Mouse (Mus musculus) brown adipose tissue, adult 24 weeks (tissue): ENCODE data around the gene Gpr176. TPM values are rescaled to one million over a fixed set of nuclear protein-coding genes. Genes with fewer than 3 reads are reported as not detected.

Experiments
- H3K27ac ChIP-seq: fragments of 200-500 bp; replicated peaks from 2 replicates; pipeline ENCODE4 v1.5.1; 2012; ENCODE audit warnings: low read depth, mild to moderate bottlenecking, low read length
- H3K4me1 ChIP-seq: fragments of 200-500 bp; 2 replicates; pipeline ENCODE4 v1.6.1; 2012; ENCODE audit warnings: low read length, mixed read lengths; ENCODE audit not compliant: control insufficient read depth, insufficient read depth, insufficient read length
- H3K4me3 ChIP-seq: fragments of 200-500 bp; 2 replicates; pipeline ENCODE4 v1.5.1; 2012; ENCODE audit warnings: low read depth, mild to moderate bottlenecking, low read length, moderate library complexity; ENCODE audit not compliant: insufficient read depth
- polyA plus RNA-seq: library from polyadenylated mRNA; stranded (reverse); fragments of >200 nt; gene quantifications from 2 replicates; pipeline ENCODE4 v1.2.4, GENCODE M21; 2012; ENCODE audit not compliant: missing spikeins, insufficient read depth, insufficient read length

The Gpr176 gene
- polyA plus RNA-seq: not detected in 2 replicates

DNA sequence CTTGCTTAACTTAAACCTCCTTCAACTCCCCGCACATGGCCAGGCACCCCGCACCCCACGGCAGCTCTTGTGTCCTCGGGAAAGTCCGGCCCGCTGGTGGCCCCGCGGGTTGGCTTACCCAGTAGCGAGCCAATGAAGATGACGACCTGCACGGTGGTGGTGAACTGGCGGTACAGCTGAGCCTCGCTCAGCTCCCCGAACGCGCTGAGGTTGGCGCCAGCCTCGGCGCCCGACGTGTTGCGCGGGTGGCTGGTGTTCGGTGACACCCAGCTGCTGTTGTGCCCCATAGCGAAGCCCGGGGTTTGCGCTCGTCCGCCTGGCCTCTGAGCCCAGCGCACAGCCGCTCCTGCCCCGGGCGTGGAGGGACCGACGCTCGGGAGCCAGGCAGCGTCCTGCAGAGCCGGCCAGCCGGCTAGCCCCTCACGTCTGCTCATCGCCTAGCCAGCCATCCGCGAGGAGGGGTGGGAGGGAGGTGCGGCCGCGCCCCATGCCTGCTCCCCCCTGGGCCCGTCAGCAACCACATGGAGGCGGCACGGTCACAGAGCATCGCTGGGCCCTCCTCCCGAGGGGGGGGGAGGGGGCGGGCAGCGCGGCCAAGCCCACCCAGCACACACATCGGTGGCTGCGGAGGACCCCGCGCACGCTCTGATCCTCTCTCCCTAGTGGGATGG, at the start of gene Gpr176:
Gene Gpr176 (minus strand): TSS at position 519 of the 671 bp plus-strand sequence.
- H3K27ac ChIP-seq: no peak within 1 kb of the TSS
- H3K4me3 ChIP-seq: peak within 1 kb of the TSS; percentile 49
- H3K4me1 ChIP-seq: peaks cover 13% of the 10 kb centered on the region

DNA sequence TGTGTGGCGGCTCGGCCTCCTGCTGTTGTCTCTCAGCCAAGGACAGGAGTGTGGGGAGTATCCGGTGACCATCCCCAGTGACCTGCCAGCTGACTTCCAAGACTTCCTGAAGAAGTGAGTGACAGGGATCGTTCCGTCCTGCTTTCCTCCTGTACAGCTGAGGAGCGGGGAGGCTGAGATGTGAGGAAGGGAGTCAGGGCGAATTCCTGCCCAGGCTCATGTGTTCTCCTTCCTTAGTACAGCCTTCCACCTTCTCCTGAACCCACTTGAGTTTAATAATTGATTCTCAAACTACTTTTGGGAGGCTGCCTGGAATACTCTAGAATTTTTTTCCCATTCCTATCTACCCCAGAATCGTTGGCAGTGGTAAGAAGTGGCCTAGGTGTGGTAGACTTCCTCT, 49.2 kb upstream of the Gpr176 start:
- H3K4me1 ChIP-seq: no peaks in the 10 kb centered on the region
- no peak overlapping the region for H3K27ac ChIP-seq

DNA sequence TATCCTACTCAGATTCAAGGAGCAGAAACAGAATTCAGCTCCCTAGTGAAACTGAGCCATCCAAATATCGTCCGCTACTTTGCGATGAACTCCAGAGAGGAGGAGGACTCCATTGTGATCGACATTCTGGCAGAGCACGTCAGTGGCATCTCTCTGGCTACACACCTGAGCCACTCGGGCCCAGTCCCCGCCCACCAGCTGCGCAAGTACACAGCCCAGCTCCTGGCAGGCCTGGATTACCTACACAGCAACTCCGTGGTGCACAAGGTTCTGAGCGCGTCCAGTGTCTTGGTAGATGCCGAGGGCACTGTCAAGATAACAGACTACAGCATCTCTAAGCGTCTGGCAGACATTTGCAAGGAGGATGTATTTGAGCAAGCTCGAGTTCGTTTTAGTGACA, 48.7 kb upstream of the Gpr176 start:
- Histone ChIP-seq H3K27ac (no peak overlapping the region), H3K4me1 (no peaks in the 10 kb centered on the region), H3K4me3 (no peak overlapping the region)

More for the DNA sequence above, 49.2 kb upstream of the Gpr176 start:
- H3K4me3 ChIP-seq: no peak overlapping the region

DNA sequence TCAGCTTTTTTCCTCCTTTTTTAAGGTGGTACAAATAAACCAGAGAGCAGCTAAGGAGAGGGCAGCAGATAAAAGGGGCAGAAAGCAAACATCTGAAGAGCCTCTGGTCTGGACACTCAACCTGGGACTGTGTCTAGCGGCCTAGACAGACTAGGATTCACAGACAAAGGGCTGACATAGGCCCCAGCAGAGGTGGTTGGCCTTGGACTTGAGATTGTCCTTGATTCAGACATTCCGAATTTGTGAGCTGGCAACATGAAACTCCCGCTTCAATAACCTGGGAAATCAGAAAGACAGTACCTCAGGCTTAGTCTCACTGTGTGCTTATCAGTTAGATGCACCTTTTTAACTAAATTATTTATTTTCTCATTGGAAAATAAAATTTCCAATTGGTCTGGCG, 44.9 kb upstream of the Gpr176 start:
- peaks cover 3% of the 10 kb centered on the region; the same call in 1 of the 2 replicates for H3K4me1 ChIP-seq
- H3K4me3 ChIP-seq: no peak overlapping the region
- no peak overlapping the region for H3K27ac ChIP-seq

DNA sequence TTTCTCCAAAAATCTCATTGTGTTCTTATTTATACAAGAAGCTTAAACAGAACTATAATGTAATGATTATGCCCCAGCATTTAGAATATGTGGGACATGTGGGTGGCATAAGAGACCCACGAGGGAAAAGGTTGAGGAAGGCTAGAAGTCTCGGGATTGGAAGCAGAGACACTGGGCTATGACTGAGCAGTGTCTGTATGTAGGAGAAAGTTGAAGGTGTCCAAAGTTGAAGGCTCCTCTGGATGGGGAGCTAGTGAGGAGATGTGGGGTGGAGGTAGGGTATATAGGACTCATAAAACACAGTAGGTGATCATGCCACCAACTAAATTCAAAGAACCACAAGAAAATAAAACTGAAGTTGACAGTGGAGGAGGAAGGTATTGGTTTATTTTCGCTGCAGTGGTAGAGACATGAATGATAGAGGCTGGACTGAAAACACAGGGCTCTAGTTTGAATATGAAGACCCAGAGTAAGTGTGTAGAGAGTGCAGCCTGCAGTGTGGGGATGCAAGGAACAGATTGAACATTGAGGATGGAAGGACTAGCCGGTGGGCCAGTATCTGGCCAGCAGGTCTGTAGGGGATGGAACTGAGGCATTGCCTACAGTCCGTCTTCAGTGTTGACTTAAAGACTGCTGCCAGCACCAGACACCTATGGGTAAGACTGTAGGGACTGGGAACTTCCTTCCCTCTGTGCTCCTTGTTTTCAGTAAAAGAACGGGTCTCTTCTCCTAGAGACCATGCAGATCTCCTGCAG, 42.6 kb upstream of the Gpr176 start:
- H3K4me3 ChIP-seq: no peak overlapping the region
- no peak overlapping the region for H3K27ac ChIP-seq

DNA sequence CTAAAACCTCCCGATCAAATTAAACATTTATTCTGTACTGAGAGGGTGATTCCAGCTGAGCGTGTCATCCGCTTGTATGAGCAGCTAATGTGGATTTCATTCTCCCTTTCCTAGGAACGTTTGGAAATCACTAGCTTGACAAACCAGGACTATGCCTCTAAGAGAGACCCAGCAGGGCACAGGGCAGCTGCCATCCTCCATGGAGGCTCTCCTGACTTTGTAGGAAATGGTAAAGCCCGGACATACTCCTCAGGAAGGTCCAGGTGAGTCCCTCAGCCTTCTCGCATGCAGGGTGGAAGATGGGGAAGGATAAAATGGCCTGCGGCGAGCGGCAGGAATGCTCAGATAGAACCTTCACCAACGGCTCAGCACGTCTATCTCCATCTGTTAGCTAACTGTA, 39.6 kb upstream of the Gpr176 start:
- Histone ChIP-seq H3K27ac (no peak overlapping the region), H3K4me1 (peaks cover 3% of the 10 kb centered on the region; the same call in 1 of the 2 replicates), H3K4me3 (no peak overlapping the region)

More for the DNA sequence above, 42.6 kb upstream of the Gpr176 start:
- H3K4me1 ChIP-seq: peaks cover 3% of the 10 kb centered on the region; the same call in 1 of the 2 replicates

DNA sequence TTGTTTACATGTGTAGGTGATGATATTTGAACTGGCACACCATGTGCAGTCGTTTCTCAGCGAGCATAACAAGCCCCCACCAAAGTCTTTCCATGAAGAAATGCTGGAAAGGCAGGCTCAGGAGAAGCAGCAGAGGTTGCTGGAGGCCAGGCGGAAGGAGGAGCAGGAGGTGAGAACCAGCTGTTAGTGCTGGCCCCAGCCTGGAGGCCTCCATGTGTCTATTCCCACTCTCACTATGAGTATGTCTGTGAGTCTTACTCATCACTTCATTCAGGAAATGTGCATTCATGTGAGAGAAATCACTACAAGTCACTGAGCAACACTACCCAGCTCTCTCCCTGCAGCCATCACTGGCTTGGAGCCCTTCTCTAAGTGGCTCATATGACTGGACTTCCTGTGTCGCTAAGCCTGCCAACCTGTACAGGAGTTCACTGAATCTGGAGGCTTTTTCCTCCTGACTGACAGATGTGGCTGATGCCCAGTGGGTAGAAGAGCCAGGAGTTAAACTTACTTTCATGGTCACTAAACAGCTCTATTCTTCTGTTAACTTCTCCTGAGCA, 35.2 kb upstream of the Gpr176 start:
- H3K4me1 ChIP-seq: no peaks in the 10 kb centered on the region
- H3K27ac ChIP-seq: no peak overlapping the region
- H3K4me3 ChIP-seq: no peak overlapping the region

DNA sequence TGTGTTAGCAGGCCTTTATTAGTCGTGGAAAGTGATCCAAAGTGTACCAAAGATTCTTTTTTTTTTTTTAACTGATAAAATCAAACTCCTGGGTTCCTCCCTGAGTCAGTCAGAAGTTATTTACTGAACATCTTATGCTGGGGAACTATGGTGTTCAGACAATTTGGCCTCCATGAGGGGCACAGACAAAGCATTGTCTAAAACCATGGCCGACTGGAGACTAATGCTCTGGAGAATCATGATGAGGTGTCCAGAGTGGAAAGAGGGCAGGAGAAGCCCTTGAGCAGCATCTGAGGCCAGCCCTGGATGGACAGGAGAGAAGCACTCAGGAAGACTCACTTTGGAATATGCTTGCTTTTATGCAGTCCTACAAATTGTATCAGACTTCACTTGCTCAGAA, 33.6 kb upstream of the Gpr176 start:
- Histone ChIP-seq H3K4me3 (no peak overlapping the region), H3K27ac (no peak overlapping the region), H3K4me1 (no peaks in the 10 kb centered on the region)

DNA sequence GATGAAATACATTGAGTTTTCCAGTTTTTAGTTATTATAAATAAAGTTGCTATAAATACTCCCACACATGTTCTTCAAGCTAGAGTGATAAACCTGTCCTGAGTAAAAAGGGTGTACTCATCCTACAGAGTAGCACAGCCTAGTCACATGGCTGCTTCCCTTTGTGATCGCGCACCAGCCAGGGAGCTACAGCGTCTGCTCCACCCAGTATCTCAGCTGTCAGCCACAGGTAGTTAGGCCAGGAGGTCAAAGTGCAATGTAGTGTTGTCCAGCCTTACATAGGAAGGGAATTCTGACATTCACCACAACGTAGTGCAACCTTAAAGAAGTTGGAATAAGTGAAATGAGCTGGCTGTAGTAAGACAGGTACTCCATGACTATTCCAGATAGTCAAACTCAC, 32.3 kb upstream of the Gpr176 start:
- no peak overlapping the region for H3K27ac ChIP-seq
- H3K4me1 ChIP-seq: no peaks in the 10 kb centered on the region
- no peak overlapping the region for H3K4me3 ChIP-seq

DNA sequence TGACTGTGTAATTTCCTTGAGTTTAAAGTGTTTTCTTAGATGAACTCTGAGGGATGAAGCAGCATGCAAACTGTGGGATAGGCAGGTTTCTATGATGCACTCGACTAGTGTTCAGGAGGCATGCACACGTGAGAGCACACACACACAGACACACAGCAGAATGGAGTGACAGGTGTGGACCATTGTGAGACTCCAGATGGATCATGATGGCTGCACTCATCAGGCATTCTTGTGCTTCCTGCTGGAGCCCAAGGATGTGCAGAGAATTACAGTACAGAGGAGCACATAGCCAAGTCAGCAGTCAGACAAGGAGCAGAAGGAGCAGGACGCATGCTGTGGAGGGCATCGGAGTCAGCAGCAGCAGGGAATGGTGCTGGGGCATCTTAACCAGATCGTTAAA, 31.1 kb upstream of the Gpr176 start:
- Histone ChIP-seq H3K4me1 (no peaks in the 10 kb centered on the region), H3K27ac (no peak overlapping the region), H3K4me3 (no peak overlapping the region)

DNA sequence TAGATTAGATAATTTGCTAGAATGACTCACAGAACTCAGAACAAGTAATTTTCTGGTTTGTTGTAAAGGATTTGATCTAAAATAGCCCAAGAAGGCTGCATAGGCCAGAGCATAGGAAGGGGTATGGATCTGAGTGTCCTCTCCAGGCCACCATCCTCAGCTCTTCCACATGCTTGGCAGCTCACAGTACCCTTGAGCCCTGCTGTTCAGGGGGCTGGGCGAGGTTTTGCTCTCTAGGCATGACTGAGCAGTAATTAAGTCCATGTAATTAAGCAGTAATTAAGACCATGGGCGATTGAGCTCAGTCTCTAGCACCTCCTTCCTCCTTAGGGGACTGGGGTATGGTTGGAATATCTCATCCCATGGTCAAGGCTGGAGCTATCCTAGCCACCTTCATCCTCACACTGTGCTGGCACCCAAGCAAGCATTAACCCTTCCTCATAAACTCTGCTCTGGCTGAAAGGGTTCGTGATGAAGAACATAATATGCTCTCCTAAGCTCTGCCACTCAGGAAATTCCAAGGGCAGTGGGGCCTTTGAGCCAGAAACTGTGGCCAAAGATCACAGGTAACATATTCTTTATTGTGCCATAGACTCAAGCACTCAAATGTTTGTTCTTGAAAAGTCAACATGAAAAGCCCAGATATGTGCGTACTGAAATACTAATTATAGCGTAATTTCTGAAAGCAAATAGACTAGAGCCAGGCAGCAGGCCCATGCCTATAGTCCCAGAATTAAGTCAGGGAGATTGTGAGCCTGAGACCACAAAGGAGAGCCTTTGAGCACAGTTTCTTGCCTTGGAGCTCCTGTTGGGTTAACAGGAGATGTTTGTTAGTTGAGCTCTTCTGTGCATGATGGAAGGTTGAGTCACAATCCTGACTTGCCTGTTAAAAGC, 28.9 kb upstream of the Gpr176 start:
- Histone ChIP-seq H3K27ac (no peak overlapping the region), H3K4me3 (no peak overlapping the region), H3K4me1 (no peaks in the 10 kb centered on the region)

DNA sequence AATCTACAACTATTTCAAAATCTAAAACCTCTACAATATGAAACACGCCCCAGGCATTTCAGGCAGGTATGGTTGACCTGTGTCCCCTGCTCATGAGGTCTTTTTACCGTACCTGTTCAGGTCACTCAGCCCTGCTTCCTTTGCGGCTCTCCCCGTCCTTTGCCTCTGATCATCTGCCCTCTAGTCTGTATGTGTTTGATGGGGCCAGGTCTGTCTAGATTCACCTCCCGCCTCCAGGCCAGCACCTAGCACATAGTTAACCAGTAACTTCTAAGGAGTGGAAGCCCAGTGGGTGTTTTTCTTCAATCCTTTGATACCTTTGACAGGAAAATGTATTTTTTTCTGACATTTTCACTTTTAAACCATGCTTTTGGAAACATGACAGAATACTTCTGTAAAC, 26.5 kb upstream of the Gpr176 start:
- Histone ChIP-seq H3K27ac (no peak overlapping the region), H3K4me1 (no peaks in the 10 kb centered on the region; the same call in 1 of the 2 replicates), H3K4me3 (no peak overlapping the region)

DNA sequence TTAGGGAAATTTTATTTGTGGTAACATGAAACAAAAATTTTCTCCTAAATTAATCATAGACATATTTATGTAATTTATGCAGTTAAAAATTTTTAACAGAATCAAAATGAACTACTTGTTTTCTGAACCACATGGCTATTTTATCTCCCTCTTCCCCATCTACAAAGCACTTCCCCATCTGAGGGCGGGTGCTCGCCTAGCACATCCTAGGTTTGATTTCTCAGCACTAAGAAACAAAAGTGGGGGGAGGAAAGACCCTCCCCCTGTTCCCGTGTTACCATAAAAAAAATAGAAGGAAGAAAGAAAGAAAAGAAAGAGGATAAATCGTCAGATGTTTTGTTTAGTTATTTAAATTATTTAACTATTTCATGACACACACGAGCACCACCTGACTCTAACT, 18.0 kb upstream of the Gpr176 start:
- Histone ChIP-seq H3K27ac (no peak overlapping the region), H3K4me1 (no peaks in the 10 kb centered on the region; the same call in 1 of the 2 replicates), H3K4me3 (no peak overlapping the region)

DNA sequence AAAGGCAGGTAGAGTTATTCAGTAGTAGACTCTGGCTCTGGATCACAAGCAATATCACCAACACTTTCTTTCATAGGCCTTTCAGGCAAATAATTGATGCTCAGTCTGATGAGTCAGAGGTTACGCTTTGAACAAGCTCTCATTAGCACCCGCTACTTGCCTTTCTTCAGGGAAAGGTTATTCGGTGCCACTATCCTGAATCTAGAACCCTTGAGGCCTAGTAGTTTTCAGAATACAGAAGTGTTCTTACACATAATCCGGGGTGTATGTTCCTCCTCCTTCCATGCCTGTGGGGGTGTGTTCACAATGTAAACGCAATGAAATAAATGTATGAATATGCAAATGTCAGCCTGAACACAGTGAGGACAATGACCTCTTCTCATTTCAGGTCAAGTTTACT, 16.9 kb upstream of the Gpr176 start:
- Histone ChIP-seq H3K27ac (no peak overlapping the region), H3K4me3 (no peak overlapping the region), H3K4me1 (no peaks in the 10 kb centered on the region)

DNA sequence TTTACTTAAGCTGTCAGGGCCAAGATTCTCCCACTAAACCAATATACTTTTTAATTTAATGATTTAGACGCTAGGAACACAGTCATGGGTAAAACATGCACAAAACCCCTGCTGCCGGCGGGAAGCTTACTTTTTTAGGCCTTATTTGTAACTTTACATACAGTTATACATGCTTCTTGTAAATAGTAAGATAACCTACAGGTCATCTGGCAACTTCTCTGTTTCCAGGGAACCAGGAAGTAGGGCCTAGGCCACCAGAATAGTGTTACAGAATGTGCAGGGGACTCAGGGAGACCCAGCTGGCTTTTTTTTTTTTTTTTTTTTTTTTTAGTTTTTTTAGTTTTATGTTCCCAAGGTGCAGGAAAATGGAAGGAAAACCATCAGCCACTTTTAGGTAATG, 16.4 kb upstream of the Gpr176 start:
- H3K4me3 ChIP-seq: no peak overlapping the region
- H3K4me1 ChIP-seq: no peaks in the 10 kb centered on the region
- H3K27ac ChIP-seq: no peak overlapping the region
